Mouse (Mus musculus): ENCODE data around the gene Rgr.

The Rgr gene

DNA sequence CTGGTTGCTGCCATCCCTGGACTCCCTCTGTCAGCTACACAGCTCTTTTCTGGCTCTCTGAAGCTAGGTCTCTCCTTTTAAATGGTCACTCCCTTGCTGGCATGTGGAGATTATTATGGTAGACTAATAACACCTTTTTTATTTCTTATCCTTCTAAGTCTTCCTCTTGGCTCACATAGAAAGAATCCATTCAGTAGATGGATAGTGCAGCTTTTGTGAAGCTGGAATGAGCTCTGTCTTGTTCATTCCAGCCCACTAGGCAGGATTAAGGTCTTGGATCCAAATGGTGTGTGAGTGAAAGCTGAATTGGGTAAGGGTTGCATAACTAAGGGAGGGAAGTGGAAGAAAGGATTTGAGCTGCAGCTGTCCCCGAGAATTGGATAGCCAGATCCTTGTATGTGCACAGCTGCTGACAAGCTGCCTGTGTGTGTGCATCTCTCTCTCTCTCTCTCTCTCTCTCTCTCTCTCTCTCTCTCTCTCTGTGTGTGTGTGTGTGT lies at the start of gene Rgr:
Rgr (minus strand) TSS at position 51 of the 497 bp plus-strand sequence.
- no peak for DNase-seq (ENCODE audit: low spot score)

DNA sequence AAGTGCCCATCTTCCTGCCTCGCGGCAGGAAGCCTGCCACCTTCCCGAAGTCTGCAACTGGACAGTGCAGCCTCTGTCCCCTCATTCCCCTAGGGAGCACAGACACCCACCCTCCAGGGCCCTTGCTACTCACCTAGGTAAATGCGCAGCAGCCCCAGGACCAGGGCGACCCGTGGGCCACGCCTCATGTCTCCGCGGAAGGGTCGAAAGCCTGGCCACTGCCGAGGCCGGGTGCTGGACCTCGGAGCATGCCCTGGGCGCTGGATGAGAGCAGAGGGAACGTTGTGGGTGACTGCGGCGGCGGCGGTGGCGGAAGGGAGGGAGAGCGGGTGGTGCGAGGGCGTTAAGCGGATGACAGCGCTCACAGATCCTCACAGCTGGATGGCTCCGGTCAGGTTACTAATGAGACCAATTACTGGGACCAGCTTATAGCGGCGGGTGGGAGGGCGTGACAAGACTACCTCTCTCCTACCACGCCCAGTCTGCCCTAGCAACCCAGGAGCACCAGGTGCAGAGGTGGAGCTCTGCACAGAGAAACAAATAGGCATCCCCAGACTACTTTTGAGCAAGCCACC lies 49.3 kb upstream of the Rgr start, which contains the start of gene Cdhr1:
Cdhr1 (minus strand) TSS at position 392 of the 575 bp plus-strand sequence.
- DNase-seq (ENCODE audit: low spot score) = no peak

DNA sequence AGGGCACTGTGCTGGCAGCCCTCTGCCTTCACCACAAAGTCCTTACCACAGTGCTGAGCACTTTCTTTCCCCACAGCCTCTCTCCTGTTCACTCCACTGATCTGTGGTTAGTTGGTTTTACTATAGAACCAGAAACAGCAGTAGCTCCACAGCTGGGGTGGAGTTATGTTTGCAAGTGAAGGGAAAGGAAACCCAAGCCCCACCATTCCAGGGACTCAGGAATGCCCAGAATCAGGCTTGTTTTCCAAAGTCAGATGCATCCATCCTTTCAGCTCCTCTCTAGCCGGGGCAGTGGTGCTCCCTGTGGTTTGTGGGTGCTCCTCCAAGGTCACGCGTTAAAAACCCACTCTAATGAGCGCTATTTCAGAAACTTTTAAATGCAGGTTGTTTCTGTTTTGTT lies 46.8 kb upstream of the Rgr start:
- no peak for DNase-seq (ENCODE audit: low spot score)

DNA sequence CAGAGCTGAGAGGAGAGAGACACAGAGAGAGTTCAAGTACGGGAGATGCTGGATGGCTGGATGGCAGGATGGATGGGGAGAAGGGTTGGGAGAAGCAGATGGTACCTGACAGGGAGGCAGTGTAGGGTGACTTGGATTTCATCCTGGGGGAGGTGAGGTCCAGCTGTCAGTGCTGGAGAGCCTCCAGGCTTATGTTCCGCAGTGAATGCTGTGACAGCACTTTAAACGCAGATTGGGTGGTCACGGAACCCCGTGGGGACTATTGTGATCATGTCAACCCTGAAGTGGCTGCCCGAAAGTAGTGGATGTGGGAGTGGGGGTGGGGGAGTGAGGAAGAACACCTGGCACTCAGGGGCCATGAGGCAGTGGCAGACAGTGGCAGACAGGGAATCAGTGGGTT lies 45.7 kb upstream of the Rgr start:
- DNase-seq (ENCODE audit: low spot score) = no peak

DNA sequence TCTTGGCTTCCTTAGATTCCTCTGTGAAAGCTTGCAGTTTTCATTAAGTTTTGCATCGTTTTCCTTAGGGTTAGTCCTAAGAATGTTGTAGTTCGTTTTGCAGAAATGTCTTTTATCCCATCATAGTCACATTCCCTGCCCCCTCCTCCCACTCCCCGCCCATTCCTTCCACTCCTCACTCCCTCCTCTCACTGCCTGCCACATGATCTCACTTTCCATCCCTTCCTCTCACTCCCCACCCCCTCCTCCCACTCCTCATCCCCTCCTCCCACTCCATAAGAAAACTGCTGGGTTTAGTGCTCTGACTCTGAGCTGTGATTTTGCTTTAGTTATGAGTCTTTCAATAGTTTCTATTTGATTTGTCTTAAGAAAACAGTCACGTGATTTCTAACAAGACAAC lies 35.0 kb upstream of the Rgr start:
- no peak for DNase-seq (ENCODE audit: low spot score)

DNA sequence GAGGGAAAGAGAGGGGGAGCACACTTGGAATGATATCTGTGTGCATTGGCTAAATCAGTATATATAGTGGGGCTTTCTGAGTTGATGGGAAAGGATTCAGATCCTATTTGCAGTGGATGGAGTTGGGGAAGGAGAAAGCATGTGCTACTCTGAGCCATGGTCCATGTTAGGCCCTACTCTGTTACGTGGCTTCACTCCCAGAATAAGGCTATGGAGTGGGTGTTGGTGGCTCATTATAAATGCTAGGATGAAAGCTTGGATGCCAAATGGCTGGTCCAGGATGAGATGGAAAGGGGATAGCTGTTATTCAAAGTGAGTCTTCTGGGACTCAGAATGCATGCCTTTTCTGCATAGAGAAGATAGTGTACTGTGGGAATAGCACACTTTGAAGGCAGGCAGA lies 32.0 kb upstream of the Rgr start:
- DNase-seq (ENCODE audit: low spot score) = no peak

DNA sequence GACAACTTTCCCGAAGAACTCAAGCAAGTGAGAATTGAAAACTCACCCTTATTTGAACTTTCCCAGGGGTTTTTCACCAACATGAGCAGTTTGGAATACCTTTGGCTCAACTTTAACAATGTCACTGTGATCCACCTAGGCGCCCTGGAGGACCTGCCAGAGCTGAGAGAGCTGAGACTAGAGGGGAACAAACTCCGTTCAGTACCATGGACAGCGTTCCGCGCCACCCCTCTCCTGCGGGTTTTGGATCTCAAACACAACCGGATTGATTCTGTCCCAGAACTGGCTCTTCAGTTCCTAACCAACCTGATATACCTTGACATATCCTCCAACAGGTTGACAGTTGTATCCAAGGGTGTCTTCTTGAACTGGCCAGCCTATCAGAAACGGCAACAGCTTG lies 19.8 kb upstream of the Rgr start:
- no peak for DNase-seq (ENCODE audit: low spot score)

DNA sequence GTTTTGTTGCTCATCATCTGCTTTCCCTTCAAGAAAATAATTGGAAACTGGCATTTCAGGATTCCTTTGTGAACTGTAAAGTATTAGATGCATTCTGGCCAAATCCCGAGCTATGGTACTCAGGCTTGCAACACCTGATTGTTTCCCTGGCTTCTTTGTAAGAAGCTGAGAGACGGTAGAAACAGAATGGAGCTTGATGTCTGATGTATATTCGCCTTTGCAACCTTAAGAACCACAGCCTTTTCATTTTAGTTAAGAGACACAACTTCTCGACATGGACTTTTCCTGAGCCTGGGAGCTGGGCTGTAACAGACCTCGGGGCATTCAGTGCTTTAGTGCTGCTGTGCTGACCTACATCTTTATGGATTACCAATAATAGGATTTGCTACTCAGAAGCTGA lies 18.9 kb upstream of the Rgr start, which contains the start of gene Lrit2:
Lrit2 (plus strand) TSS at position 301 of the 400 bp plus-strand sequence.
- DNase-seq (ENCODE audit: low spot score) = no peak

DNA sequence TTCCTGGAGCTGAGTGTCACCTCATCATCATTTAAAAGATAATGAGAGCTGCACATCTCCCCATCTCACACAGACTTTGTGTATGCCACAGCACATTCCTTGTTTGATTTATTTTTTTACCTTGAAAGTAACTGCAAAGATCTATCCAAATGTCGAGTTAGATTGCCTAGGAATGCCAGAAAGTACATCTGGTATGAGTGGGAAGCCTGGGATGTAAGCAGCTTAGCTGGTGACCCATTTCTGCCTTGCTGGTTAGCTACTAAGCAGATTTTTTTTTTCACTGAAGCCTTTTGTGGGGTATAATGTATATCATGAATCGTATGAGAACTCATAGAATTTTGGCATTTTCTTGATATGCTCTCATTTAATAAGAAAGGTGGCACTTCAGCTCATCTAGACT lies 17.9 kb upstream of the Rgr start:
- DNase-seq (ENCODE audit: low spot score) = no peak

DNA sequence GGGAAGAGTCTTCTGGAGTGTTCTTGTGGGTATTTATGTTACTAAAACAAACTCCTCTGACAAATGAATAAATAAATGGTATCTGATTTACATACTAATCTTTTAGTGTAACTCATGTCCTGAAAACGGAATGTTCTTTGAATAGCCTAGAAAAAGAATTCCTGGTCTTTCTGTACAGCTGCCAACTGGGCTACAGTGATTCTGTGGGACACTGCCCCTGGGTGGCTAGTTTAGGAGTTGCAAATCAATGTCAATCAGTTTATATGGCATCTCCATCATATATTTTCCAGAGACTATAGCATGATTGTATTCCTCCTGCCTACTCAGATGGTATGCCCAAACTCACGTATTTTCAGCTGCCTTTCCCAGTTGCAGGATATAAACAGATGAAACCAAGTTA lies 16.1 kb upstream of the Rgr start:
- no peak for DNase-seq (ENCODE audit: low spot score)

DNA sequence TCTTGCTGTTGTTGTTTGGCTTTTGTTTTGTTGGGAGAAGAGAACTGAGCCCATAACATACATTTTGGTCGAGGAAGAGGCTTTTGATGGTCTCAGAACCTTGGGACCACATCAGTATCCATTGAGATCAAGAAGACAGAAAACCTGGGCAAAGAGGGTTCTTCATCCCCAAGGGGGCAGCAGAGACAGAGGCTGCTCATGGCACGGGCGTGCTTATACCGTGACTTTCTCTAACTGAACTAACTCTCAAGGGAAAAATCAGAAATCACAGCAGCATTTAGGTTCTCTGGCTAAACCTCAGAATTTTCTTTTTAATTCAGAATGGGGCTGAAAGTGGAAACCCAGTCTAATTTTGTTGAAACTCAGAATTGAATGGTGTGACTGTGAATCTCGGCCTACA lies 14.3 kb downstream of the Rgr start:
- no peak for DNase-seq (ENCODE audit: low spot score)

DNA sequence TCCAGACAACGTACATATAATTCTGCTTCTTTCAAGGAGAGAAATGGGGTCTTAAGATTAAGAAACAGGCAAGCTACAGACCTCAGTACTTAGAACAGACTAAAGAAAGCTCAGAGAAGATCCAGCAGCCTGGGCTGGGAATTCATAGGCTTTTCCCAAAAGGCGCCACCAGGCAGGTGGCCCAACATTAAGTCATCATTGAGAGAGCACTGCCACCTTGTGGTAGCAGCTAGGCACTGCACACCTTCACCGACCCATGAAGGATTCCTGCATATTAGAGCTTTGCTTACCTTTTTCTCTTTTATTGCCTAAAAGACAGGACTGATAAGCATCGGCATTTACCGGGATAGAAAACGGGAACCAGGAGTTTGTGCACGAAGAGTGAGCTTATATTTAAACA lies 15.5 kb downstream of the Rgr start:
- no peak for DNase-seq (ENCODE audit: low spot score)

DNA sequence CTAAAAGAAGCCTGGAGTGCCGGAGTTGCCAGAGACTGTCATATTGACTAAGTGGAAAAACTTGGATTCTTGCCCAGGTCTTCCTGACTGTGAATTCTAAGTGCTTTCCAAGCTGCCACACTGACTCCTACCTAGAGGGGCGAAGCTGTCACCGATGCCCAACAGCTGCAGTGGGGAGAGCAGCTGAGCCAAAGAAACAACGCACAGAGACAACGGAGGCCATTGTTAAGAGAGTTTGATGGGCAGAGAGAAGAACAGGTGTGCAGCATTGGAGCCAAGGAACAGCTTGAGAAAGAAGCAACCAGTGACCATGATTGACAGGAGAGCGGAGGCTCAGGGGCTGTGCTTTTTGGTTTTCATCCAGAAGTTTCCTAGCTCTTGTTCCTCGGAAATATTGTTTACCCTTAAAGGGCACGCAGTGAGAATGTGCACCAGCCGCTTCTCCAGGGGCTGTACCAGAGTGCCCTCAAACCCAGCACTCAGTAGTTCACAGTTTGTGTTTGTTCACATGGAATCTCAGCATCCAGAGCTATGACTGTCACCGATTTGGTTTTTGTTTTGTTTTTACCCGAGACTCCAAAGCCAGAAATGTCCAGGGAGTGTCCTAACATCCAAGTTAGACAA lies 16.2 kb downstream of the Rgr start:
- DNase-seq (ENCODE audit: low spot score) = no peak

DNA sequence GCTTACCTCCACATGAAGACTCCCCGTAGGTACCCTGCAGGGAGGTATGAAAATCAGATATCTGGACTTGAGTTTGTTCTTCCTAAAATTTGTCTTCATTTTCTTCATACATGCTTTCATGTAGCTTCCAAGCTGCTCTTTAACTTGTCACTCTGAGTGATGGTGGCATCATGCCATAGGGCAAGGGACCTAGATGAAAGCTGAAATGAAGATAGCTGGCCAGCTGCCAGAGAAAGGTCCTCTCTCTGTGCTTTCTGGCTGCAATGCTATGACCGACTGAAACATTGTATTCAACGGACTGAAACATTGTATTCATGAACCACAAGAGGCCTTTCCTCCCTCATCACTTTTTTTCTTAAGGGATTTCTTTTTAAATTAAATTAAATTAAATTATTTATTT lies 20.2 kb downstream of the Rgr start:
- no peak for DNase-seq (ENCODE audit: low spot score)

DNA sequence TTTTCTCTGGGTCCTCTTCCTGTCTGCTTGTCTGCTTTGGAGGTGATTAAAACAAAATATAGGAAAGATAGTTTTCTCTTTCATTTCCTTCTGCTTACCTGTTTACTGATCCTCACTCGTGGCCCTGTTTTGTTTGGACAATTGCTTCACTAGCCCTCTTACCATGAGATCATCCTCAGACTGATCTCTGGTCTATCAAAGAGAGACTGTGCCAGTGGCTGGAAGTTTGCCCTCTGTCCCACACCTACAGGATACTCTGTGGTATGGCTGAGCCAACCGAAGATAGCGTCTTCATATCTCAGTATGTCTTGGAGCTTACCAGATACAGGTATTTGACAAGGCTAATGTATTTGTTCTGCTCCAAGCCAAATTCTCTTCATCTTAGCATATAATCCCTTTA lies 20.8 kb downstream of the Rgr start:
- DNase-seq (ENCODE audit: low spot score) = no peak

DNA sequence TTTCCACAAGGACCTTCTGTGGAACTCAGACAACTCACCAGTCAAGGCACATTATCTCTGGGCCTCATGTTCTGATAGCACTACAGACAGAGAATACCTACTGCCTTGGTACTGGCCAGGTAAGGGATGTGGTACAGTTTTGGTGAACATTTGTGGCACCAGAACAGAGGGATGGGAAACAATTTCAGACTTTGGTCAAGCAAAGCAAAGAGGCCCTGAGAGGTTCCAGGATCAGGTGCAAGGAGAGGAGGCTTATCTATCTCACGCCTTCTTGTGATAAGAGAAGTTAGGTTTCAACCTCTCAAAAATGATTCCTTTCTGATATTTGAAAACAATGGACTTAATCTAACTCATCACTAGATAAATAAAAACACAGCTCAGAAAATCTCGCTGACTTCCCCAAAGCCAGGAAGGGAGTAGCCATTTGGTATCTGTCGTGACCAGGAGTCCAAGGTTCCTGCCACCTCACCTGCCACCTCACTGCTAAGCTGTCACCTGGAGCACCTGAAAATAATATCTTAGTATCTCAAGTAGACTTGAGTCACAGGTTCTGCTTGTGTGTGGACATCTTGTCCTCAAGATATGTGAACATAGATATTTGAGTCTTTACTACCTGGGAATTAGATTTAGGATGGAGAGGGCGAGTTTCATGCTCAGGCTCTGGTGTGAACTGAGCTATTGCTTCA lies 21.4 kb downstream of the Rgr start:
- DNase-seq (ENCODE audit: low spot score) = no peak

DNA sequence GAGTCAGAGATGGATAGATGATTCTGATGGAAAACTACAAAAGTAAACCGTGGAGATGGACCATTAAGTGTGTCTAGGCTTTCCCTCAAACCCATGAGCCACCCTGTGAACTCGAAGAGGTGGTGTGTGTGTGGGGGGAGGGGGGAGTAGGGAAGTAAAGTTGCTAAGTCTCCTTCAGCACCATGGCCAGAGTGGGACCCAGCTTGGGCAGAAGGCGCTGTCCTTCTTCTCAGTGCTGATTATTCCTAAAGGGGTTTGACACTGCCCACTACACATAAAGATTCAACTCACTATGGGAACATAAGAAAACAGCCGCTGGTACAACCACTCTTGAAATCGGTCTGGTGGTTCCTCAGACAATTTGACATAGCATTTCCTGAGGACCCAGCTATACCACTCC lies 32.9 kb downstream of the Rgr start:
- no peak for DNase-seq (ENCODE audit: low spot score)

DNA sequence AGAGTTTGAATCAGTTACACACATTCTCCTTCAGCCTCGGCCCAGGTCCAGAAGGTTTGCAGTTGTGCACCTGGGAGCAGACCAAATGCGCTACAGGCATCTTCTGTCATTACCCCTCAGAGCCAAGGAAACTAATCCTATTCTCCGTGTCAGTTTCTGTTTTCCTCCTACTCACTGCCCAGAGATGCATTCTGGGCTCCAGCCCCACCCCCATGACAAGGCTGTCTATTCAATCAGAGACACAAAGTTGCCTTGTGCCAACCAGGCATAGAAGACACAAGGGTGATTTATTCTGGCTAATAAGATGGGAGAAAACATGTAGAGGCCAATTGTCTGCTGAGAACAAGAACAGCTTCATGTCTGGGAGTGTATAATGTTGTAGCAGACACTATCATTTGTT lies 35.1 kb downstream of the Rgr start:
- no peak for DNase-seq (ENCODE audit: low spot score)

DNA sequence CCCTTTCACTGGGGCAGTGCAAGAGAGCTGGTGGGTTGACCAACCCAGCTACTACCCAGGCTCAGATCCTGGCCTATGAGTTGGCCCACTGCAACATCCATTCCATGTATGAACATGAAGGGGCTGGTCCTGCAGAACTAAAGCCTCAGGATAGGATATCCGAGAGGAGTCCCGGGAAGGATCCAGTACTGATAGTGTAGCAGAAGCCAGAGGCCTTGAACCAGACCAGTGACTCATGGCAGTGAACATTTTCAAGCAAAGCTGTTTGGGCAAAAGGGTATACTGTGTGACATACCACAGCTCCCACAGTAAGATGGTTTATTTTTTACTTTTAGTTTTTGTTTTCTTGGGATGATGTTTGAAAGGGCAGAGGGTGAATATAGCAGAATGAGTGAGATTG lies 39.1 kb downstream of the Rgr start:
- no peak for DNase-seq (ENCODE audit: low spot score)

DNA sequence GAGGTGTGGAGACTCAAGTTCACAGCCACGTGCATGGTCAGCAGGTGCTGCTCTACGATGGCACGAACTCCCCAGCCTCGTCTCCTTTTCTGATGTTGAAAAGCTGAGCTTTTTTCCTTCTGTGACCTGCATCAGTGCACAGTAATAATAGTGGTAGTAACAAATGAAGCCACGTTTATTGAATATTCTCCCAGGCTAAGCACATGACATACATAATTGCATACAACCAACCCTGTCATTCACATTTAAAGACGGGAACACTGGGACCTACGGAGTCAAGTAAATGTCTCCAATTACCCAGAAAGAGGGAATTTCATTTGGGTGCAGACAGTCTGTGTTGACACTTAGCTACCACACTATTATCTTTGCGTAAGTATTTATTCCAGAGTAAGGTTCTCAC lies 42.3 kb downstream of the Rgr start:
- no peak for DNase-seq (ENCODE audit: low spot score)

DNA sequence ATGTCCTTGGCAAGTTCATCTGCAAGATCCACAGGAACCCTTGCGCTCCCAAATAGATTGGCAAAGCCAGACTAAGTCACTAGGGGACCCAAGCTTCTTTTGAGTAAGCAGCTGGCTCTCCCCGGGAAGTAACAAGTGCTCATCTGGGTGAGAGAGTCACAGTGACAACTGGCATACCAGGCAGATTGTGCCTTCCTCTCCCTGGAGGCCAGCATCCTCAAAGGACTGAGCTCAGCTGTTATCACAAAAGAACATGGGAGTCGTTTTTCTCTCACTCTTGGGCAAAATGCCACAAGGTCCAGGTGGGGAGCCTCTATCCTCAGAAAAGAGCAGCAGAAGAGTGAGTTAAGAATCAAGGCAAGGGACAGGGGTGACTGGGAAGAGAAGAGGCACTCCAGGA lies 42.9 kb downstream of the Rgr start:
- DNase-seq (ENCODE audit: low spot score) = no peak

DNA sequence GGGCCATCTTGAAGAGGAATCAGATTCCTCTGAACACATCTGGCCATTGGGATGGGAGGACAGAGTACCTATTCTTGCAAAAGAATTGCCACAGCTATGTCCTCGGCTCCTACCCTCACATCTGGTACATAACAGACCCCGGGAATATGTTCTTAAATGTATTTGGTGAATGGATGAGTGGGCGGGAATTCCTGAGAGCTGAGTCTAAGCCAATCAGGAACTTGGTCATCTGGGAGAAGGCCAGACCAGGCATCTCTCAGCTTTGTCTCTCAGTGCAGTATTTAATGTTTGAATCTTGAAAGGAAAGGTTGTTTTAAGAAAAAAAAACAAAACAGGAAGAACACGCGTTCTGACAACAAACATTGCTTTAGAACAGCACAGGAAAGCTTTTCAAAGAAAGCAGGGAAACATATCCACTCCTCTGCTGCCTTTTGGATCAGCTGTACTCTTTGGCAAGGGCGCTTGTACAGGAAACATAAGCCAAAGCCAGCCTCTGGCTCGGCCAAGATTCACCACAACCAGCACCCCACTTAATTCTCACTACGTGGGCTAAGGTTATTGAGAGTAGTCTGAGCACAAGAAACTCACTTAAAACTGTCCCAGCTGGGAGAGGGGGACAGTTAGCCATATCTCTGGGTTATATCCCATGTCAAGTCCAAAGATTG lies 45.2 kb downstream of the Rgr start:
- no peak for DNase-seq (ENCODE audit: low spot score)

DNA sequence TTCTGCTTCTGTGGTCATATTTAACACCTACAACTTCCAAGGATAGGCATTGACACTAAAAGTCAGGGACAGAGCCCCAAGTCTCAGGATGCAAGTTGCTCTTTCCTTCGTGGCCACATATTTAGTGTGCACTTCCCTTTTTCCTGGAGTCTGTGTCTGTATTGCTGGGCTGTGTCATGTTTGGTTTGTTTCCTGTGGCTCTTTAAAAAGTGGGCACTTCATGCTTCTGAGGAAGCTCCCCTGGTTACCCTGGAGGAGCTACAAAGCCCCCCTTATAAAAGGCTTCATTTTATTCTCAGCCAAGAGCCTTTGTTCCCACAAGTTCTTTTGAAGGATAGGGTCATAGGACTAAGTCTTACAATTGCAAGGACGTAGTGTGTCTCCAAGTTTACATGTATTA lies 45.9 kb downstream of the Rgr start:
- DNase-seq (ENCODE audit: low spot score) = no peak
